Mouse (Mus musculus): ENCODE results near the gene Dnah2.

GRCm38 (mm10) chr11:69564391-69564790 is 15.5 kb upstream of the Dnah2 start:
- TF ChIP-seq GATA1 (IDR thresholded peaks at IDR 0.05; ENCODE audit: low read length) (no peak), TAL1 (IDR thresholded peaks at IDR 0.05; ENCODE audit: low read length) (no peak)
